Mouse (Mus musculus) ES-Bruce4 (cell line): ENCODE measurements around the gene Gprc5b.

Experiments used
- CTCF ChIP-seq: IDR thresholded peaks from one replicate; pipeline ENCODE4 v1.8.1; 2011; ENCODE audit warnings: low read depth, low read length
- EP300 ChIP-seq: IDR thresholded peaks from 2 replicates; pipeline ENCODE4 v1.6.1; 2011; ENCODE audit warnings: low read depth, low read length; ENCODE audit not compliant: insufficient read depth

DNA sequence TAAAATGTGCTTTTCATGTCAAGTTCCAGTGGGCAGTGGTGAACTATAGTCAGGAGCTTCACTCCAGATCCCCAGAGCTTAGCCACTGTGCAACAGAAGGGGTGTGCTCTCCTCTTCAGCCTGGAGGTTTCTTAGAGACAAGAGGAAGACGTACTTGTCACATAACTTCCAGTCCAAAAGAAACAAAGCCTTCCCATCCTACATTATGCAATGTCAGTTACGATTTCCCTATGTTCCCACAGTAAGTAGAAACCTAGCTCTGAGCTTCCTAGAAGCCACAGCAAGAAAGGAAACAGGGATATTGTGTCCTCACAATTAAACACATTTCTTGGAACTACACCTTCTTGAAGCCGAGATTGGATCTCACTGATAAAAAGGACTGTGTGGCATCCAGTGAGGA lies 47.8 kb downstream of the Gprc5b start:
- TF ChIP-seq CTCF (no peak), EP300 (no peak)
